Mouse (Mus musculus): Measurements from ENCODE around the gene Reln.

GRCm38 (mm10) chr5:21844676-21845075 lies 499.8 kb downstream of the Reln start:
- TF ChIP-seq CTCF (IDR thresholded peaks at IDR 0.05; ENCODE audit: insufficient read depth, low read depth, low read length) (no peak), POLR2A (IDR thresholded peaks at IDR 0.05; ENCODE audit: insufficient read depth, low read depth, low read length) (no peak)
